Mouse (Mus musculus) limb, embryonic 12.5 days (tissue): Measurements from ENCODE around the gene Spata5. TPM values are rescaled to one million over a fixed set of nuclear protein-coding genes. Genes with fewer than 3 reads are reported as not detected.

ENCODE experiments used
- ATAC-seq: fragments of 200-750 bp; cut with Nextera tagmentation; 2 replicates; pipeline ENCODE4 v1.8.0; 2017; ENCODE audit warnings: low read depth, moderate TSS enrichment; ENCODE audit not compliant: insufficient number of reproducible peaks, insufficient read depth, low FRiP score, low TSS enrichment
- H3K27ac ChIP-seq: fragments of 300-500 bp; sonication (generic); 2 replicates; pipeline ENCODE4 v1.5.1; 2016; ENCODE audit warnings: mild to moderate bottlenecking, moderate library complexity
- H3K27me3 ChIP-seq: fragments of 300-500 bp; sonication (generic); 2 replicates; pipeline ENCODE4 v1.6.1; 2016; ENCODE audit warnings: mild to moderate bottlenecking, moderate library complexity
- H3K36me3 ChIP-seq: fragments of 300-500 bp; sonication (generic); 2 replicates; pipeline ENCODE4 v1.6.1; 2016; ENCODE audit warnings: mild to moderate bottlenecking, moderate library complexity
- H3K4me1 ChIP-seq: fragments of 300-500 bp; sonication (generic); replicated peaks from 2 replicates; pipeline ENCODE4 v1.6.1; 2016
- H3K4me2 ChIP-seq: fragments of 300-500 bp; sonication (generic); 2 replicates; pipeline ENCODE4 v1.6.1; 2016; ENCODE audit warnings: mild to moderate bottlenecking, moderate library complexity
- H3K4me3 ChIP-seq: fragments of 300-500 bp; sonication (generic); replicated peaks from 2 replicates; pipeline ENCODE4 v1.5.1; 2016; ENCODE audit warnings: mild to moderate bottlenecking
- H3K9ac ChIP-seq: fragments of 300-500 bp; sonication (generic); replicated peaks from 2 replicates; pipeline ENCODE4 v1.6.1; 2016; ENCODE audit warnings: mild to moderate bottlenecking, moderate library complexity
- H3K9me3 ChIP-seq: fragments of 300-500 bp; sonication (generic); 2 replicates; pipeline ENCODE4 v1.6.1; 2016; ENCODE audit warnings: mild to moderate bottlenecking, moderate library complexity
- WGBS: fragments of 180-500 bp; shearing (Covaris S2); methylation state at CpG from one replicate; pipeline ENCODE4 v1.1.7; 2016; 5-methylcytosine and 5-hydroxymethylcytosine counted together
- polyA plus RNA-seq: library from polyadenylated mRNA; unstranded; fragments of >200 nt; fragmentation: Nextera tagmentation; extraction: Ambion mirVana; gene quantifications from 2 replicates; pipeline ENCODE4 v1.2.1, GENCODE M21; 2016

Spata5 gene
- polyA plus RNA-seq, 1 experiment from 2014 or later, result 47.8 TPM

GRCm38 (mm10) chr3:37556412-37557113 is 136.9 kb downstream of the Spata5 start:
- ATAC-seq, result no peak
- H3K27me3 ChIP-seq, result no peaks in the 10 kb centered on the region
- H3K4me1 ChIP-seq, result peaks cover 11% of the 10 kb centered on the region
- no peak overlapping the region for H3K9ac ChIP-seq
- 0 out of 2 replicates have a peak overlapping the region, but pooled peaks have one; percentile 45 for H3K27ac ChIP-seq
- WGBS, result 33% methylated on average over 7 of the region's 7 CpGs
- no peaks in the 10 kb centered on the region for H3K9me3 ChIP-seq
- no peak overlapping the region for H3K4me3 ChIP-seq
- peaks cover 3% of the 10 kb centered on the region; the same call in 1 of the 2 replicates for H3K36me3 ChIP-seq
- no peak overlapping the region for H3K4me2 ChIP-seq

GRCm38 (mm10) chr3:37557741-37558479 is 138.2 kb downstream of the Spata5 start:
- H3K9me3 ChIP-seq, result no peaks in the 10 kb centered on the region
- WGBS, result 83% methylated on average over 4 of the region's 4 CpGs
- H3K4me2 ChIP-seq, result no peak overlapping the region
- ATAC-seq, result no peak
- peaks cover 11% of the 10 kb centered on the region for H3K4me1 ChIP-seq
- no peak overlapping the region for H3K4me3 ChIP-seq
- no peak overlapping the region for H3K9ac ChIP-seq
- peaks cover 3% of the 10 kb centered on the region; the same call in 1 of the 2 replicates for H3K36me3 ChIP-seq
- no peak overlapping the region for H3K27ac ChIP-seq
- no peaks in the 10 kb centered on the region for H3K27me3 ChIP-seq

DNA sequence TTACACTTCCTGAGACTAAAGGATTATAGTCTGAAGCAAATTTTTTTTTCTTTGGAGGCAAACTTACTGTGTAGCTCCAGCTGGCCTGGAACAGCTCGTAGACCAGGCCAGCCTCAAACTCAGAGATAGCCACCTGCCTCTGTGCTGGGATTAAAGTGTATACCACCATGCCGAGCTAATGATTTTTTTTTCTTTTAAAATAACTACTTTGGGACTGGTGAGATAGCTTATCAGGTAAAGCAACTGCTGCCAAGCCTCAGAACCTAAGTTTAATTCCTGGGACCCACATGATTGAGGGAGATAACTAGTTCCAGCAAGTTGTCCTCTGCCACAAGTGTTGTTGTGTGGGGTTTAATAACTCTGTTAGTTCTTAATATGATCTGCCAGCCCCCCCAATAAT is 139.6 kb downstream of the Spata5 start:
- Histone ChIP-seq H3K4me2 (no peak overlapping the region), H3K9me3 (no peaks in the 10 kb centered on the region), H3K27ac (no peak overlapping the region), H3K4me1 (peaks cover 11% of the 10 kb centered on the region), H3K9ac (no peak overlapping the region), H3K36me3 (peaks cover 3% of the 10 kb centered on the region; the same call in 1 of the 2 replicates), H3K27me3 (no peaks in the 10 kb centered on the region), H3K4me3 (no peak overlapping the region)
- 83% methylated on average over 2 of the region's 2 CpGs for WGBS
- no peak for ATAC-seq

DNA sequence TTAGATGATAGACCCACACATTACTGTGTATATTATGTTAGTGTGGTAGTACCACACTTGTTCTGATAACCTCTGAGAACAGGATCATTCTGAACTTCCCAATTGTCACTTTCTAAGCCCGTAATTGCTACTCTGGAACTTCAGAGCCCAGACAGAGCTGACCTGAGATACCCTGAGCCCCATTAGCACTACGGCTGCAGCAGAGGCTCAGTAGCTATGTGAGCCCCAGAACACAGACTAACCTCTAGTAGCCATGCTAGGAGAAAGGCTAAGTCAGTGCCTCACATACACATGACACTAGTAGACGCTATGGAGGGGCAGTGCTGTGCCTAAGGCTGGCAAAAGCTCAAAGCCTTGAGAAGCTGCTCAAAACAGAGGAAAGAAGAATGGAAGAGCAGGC is 141.8 kb downstream of the Spata5 start:
- Histone ChIP-seq H3K9me3 (no peaks in the 10 kb centered on the region), H3K4me2 (no peak overlapping the region), H3K27me3 (no peaks in the 10 kb centered on the region), H3K27ac (no peak overlapping the region), H3K36me3 (peaks cover 3% of the 10 kb centered on the region; the same call in 1 of the 2 replicates), H3K4me1 (peaks cover 4% of the 10 kb centered on the region), H3K4me3 (no peak overlapping the region), H3K9ac (no peak overlapping the region)
- 84% methylated on average over 3 of the region's 3 CpGs for WGBS
- no peak for ATAC-seq

DNA sequence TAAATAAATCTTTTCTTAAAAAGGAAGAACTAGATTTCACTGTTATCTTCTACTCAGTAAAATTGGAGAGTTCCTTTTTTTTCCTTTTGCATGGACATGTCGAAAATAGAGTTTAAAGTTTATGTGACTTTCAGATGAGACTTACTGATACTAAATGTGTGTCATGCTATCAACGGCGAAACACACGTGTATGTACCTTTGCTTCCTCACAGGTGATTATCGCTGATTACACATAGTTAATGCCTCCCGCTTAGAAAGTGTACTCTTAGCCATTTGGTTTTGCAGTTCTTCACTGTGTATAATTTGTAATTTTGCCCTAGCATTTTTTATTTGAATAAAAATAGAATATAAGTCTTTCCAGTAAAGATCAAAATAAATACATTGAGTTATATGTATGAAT is 146.4 kb downstream of the Spata5 start:
- Histone ChIP-seq H3K36me3 (no peaks in the 10 kb centered on the region; the same call in 1 of the 2 replicates), H3K4me3 (no peak overlapping the region), H3K27me3 (no peaks in the 10 kb centered on the region), H3K4me2 (no peak overlapping the region), H3K9me3 (no peaks in the 10 kb centered on the region), H3K4me1 (peaks cover 20% of the 10 kb centered on the region), H3K27ac (no peak overlapping the region), H3K9ac (no peak overlapping the region)
- 92% methylated on average over 6 of the region's 6 CpGs for WGBS
- no peak for ATAC-seq

DNA sequence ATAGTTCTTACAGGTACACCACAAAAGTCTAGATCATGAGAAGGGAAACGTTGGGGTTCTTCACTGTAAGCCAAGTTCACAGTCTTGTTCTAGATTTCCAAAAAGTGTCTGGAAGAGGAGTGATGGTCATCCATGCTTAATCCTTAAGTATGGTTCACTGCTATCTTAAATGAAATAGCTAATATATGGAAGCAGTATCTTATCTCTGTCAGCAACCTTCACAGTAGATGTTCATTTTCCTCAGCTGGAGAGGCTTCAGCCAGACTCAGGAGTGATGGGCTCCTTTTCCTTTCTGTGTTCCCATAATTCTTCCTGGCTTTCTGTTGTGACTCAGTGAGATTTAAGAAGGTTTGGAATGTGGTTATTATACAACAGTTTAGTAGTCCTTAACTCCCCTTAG is 147.8 kb downstream of the Spata5 start:
- H3K4me3 ChIP-seq, result no peak overlapping the region
- WGBS, result 94% methylated on average over 1 of the region's 1 CpGs

DNA sequence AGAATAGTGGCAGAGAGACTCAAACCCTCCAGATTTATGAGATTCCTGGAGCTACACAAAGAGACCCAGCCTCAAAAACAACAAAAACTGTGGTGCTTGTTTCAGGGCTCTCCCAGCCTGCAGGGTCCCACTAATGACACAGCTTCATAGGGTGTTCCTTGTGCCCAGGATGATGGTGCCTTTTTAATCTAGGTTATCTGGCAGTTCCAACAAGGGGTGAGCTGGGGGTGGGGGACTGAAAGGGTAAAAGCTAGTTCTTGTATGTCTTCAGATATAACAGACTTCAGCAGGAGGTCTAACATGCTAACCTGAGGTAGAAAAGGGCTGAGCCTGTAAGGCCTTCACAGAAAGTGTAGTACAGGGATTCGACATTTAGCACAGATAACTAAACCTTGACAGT is 149.1 kb downstream of the Spata5 start:
- no peak overlapping the region for H3K4me3 ChIP-seq
- no peaks in the 10 kb centered on the region for H3K27me3 ChIP-seq
- H3K4me2 ChIP-seq, result no peak overlapping the region
- H3K27ac ChIP-seq, result no peak overlapping the region
- H3K9me3 ChIP-seq, result no peaks in the 10 kb centered on the region
- peaks cover 26% of the 10 kb centered on the region for H3K4me1 ChIP-seq
- no peak overlapping the region for H3K9ac ChIP-seq
- WGBS, result 94% methylated on average over 1 of the region's 1 CpGs
- H3K36me3 ChIP-seq, result no peaks in the 10 kb centered on the region
- no peak for ATAC-seq

More for the DNA sequence above, 147.8 kb downstream of the Spata5 start:
- Histone ChIP-seq H3K36me3 (no peaks in the 10 kb centered on the region), H3K4me1 (peaks cover 26% of the 10 kb centered on the region), H3K27ac (no peak overlapping the region), H3K9ac (no peak overlapping the region), H3K27me3 (no peaks in the 10 kb centered on the region), H3K4me2 (no peak overlapping the region), H3K9me3 (no peaks in the 10 kb centered on the region)
- ATAC-seq, result no peak

GRCm38 (mm10) chr3:37569661-37570566 is 150.2 kb downstream of the Spata5 start:
- Histone ChIP-seq H3K4me1 (peaks cover 26% of the 10 kb centered on the region), H3K9ac (no peak overlapping the region), H3K4me3 (no peak overlapping the region), H3K36me3 (no peaks in the 10 kb centered on the region), H3K27me3 (no peaks in the 10 kb centered on the region), H3K9me3 (no peaks in the 10 kb centered on the region), H3K4me2 (peak overlapping the region; percentile 46), H3K27ac (peak overlapping the region; percentile 72)
- WGBS, result 26% methylated on average over 22 of the region's 22 CpGs
- ATAC-seq, result no peak

DNA sequence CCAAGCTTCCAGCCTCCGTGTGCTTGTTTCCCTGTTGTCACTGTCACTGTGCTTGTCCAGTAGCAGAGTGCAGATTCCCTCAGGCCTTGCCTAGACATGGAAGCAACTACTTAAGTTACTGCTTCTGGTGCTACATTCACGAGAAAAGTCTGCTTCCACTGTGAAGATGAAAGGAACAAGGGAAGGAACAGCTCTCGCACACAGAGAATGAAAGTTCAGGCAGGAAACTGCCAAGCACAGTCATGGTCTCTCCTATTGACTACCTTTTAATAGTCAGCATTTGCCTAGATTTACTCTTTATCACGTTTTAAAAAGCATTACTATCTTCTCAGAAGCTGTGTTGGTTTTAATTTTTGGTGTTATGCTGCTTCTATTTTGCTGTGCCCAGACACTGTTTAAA is 151.9 kb downstream of the Spata5 start:
- Histone ChIP-seq H3K4me3 (no peak overlapping the region), H3K4me1 (peaks cover 26% of the 10 kb centered on the region), H3K9ac (no peak overlapping the region), H3K9me3 (no peaks in the 10 kb centered on the region), H3K27ac (no peak overlapping the region), H3K36me3 (no peaks in the 10 kb centered on the region), H3K27me3 (no peaks in the 10 kb centered on the region), H3K4me2 (no peak overlapping the region)
- no peak for ATAC-seq
- 34% methylated on average over 4 of the region's 4 CpGs for WGBS

DNA sequence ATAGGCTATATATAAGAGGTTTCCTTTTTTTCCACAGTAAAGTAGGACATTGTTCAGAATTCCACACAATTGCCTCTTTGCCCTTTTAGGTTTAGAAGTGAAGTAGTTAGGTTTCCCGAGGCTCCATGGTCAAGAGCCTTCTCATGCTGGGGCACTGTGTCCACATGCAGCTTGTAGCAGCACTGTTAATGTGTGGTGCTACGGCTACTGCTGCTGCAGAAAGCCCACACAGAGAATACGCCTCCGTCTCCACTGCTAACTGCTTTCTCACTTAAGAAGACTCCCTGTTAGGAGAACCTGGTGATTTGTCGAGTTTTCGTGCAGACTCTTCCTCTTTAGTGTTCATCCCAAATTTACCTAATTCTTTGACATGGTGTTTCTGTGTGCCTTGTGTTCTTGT is 152.4 kb downstream of the Spata5 start:
- Histone ChIP-seq H3K4me1 (peaks cover 26% of the 10 kb centered on the region), H3K36me3 (no peaks in the 10 kb centered on the region), H3K9me3 (no peaks in the 10 kb centered on the region), H3K4me3 (no peak overlapping the region), H3K27me3 (no peaks in the 10 kb centered on the region), H3K9ac (no peak overlapping the region), H3K27ac (no peak overlapping the region), H3K4me2 (no peak overlapping the region)
- ATAC-seq, result no peak
- WGBS, result 74% methylated on average over 6 of the region's 6 CpGs

- no peak overlapping the region for H3K27ac ChIP-seq
- no peaks in the 10 kb centered on the region for H3K9me3 ChIP-seq
- 0 out of 2 replicates have a peak, but pooled peaks cover under 1% of the 10 kb centered on the region for H3K4me1 ChIP-seq
- no peaks in the 10 kb centered on the region for H3K27me3 ChIP-seq
- peaks cover 23% of the 10 kb centered on the region for H3K36me3 ChIP-seq
- WGBS, result 92% methylated on average over 6 of the region's 6 CpGs
- H3K4me2 ChIP-seq, result no peak overlapping the region
- no peak overlapping the region for H3K9ac ChIP-seq
- H3K4me3 ChIP-seq, result no peak overlapping the region
- no peak for ATAC-seq
These were observed 157.1 kb downstream of the Spata5 start for GRCm38 (mm10) chr3:37576840-37577239.
